Mouse (Mus musculus): ENCODE data around the gene Trp53i11.
A peak's percentile ranks its signal among the peaks of the same experiment; 100 is the strongest.

Gene Trp53i11

DNA sequence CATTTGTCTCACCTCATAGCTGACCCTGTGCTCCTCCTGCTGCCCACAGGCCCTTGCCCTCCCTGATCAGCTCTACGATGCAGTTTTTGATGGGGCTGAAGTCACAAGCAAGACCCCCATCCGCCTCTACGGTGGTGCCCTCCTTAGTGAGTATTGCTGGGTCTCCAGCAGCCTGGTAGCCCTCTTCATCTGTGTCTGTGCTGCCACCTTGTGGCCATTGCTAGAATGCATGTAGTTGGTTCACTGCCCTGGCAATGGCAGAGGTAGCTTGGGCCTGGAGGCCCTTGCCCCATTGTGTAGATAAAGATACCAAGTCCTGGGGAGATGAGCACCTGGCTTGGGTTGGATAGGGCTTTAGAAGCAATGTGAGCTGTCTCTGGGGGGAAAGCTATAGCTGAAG, 11.5 kb downstream of the Trp53i11 start:
- DNase-seq (ENCODE audit: low spot score in 2 of 2) = peak; percentile 69 to 77

DNA sequence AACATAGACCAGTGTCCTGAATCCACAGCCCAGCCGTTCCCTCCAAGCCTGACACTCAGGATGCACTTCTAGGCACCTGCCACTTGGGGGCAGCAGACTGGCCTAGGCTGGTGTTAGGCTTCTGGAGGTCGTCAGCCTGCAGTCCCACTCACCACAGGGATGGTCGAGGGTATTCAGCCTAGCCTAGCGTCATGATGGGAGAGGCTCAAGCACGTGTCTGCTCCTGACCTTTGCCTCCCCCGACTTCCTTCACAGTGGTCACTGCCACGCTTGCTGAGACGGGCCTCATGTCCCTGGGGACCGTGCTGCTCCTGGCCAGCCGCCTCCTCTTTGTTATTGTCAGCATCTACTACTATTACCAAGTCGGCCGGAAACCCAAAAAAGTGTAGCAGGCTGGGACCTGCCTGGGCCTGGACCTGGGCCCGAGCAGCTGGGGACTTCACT, 12.2 kb downstream of the Trp53i11 start:
- DNase-seq (ENCODE audit: low spot score in 2 of 2) = no peak

DNA sequence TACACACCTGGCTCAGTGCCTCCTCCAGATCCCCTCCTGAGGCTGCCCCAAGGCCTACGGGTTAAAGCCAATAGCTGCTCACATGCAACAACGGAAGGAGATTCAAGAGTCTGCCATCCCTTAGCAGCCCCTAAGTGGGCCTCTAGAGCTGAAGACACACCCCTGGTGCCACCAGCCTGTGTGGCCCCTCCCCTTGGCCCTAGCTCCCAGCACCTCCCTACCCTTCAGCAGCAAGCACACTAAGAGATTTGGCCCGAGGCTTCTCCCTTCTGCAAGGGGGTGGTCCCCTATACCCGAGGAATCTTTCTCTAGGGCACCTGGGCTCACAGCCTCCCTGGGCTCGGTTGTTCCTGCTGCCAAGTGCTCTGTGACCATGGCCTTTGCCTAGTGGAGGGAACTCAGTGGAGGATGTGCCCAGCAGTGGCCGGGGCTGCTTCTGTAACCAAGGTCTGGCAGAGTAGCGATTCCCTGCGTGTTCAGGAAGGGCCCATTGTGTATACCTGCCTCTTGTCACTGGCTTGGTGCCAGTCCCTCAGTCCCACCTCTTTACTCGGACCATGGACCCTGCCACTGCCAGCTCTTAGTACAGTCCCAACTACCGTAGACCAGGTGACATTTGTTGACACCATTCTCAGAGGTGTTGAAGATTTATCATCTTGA, 13.5 kb downstream of the Trp53i11 start:
- DNase-seq (ENCODE audit: low spot score in 2 of 2) = no peak

DNA sequence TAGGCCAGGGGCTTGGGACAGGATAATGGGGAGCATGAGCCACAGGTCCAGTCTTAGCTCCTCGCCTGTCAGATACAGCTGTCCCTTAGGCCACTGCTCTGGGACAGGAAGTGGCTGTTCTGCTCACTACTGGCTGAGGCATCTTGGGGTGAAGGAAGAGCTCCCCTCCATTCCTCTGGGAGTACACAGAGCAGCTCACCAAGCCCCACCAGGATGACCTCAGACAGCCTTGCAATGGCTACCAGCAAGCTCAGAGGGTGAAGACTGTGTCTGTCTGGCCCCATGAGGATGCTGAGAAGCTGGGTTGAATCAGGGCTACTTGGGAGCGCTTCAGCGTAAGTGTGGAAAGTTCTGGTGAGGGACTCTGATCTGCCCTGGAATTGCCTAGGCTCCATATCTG, 14.6 kb downstream of the Trp53i11 start:
- DNase-seq (ENCODE audit: low spot score in 2 of 2) = no peak

DNA sequence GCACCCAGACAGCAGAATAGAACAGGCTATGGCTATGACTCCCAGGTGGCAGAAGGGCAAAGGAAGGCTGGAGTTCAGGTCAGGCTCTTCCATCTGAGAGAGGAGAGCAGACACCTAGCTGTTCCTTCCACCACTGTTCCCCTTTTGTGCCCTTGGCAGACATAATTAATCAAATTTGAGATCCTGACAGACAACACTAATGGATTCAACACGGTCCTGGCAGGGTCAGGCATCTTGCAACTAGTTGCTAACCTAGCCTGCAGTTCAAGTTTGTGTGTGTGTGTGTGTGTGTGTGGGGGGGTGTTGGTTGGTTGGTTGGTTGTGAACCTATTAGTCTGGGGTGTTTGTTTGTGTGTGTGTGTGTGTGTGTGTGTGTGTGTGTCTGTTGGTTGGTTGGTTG, 15.4 kb downstream of the Trp53i11 start:
- DNase-seq (ENCODE audit: low spot score in 2 of 2) = no peak

DNA sequence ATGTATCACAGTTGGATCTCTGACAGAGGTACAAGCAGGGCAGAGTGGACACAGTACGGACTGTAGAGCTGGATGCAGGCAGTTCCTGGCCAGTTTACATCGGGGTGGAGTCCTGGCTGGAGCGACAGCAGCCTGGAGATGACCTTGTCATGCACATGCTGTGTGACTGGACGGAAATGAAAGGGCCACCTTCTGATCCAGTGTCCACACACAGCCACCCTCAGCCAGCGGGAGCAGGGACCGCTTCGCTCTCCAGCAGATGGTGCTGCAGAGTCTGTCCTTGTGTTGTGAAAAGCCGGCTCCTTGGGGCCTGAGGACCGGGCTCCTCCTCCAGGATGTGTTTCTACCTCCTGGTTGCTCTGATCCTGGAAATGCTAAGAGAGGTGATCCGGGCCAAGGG, 16.3 kb downstream of the Trp53i11 start:
- peak in 1 of 2 experiments; percentile 38 for DNase-seq (ENCODE audit: low spot score in 2 of 2)

DNA sequence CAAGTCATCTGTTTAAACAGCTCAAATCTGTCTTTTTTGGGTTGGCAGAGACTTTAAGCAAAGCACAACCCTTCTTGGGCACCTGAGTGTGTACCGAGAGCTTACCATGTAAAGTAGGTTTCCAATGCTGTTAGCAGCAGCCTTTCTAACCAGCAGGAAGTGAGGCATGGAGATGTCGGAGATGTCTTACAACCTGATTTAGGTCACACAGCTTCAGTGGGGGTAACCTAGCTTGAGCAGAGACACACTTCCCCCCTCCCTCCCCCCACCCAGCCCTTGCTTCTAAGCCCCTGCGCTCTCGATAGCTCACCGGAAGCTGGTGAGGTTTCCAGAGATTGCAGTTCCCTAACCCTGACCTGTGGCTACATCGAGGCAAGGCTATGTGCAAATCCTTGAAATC, 17.2 kb downstream of the Trp53i11 start:
- DNase-seq (ENCODE audit: low spot score in 2 of 2) = no peak

DNA sequence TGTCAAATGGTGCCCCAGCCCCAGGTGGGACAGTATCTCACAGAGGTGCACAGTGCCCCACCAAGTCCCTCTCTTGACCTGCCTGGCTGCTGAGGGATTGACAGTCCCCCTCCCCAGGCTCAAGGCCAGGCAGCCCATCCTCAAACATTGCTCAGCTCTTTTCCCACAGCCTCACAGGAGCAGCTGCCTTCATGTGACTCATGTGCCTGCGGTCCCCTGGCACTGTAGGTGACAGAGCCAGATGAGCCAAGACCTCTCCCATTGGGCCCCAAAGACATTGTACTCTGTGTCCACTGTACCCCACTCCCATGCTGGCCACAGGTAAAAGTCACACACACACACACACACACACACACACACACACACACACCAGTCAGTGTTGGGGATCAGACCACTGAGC, 18.8 kb downstream of the Trp53i11 start:
- no peak for DNase-seq (ENCODE audit: low spot score in 2 of 2)

DNA sequence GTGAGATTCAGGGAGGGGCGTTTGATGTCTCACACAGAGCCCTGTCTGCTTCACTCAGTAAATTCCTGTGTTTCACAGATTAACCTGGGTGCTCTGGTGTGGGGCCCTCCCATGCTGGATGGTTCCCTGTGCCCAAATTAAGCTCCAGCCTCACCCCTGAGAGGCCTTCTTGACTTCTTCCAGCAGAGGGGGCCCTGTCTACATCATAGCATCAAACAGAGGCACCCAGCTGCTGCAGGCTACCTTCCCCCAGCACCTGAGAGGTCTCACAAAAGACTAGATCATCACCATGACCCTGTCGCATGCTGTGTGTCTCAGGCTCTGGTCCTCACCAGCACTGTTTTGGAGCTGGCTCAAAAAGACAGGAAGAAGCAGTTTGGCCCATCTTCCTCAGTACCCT, 25.0 kb downstream of the Trp53i11 start:
- no peak for DNase-seq (ENCODE audit: low spot score in 2 of 2)

DNA sequence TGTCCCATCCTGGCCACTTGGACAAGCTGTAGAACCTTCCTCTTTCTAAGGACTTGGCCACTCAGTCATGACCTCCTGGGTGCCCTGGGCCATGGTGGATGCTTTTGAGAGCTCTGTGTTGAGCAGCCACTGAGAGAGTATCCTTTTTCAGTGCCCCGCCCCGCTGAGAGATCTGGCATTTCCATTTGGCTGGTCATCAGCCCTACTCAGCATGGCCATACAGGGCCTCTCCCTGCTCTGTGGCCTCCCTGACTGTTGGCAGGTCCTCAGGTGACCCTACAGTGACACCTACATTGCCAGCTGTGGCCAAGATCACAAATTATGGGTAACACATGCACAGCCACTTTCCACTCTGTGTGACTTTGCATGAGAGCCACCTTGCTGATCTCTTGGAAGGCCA, 25.5 kb downstream of the Trp53i11 start:
- no peak for DNase-seq (ENCODE audit: low spot score in 2 of 2)

DNA sequence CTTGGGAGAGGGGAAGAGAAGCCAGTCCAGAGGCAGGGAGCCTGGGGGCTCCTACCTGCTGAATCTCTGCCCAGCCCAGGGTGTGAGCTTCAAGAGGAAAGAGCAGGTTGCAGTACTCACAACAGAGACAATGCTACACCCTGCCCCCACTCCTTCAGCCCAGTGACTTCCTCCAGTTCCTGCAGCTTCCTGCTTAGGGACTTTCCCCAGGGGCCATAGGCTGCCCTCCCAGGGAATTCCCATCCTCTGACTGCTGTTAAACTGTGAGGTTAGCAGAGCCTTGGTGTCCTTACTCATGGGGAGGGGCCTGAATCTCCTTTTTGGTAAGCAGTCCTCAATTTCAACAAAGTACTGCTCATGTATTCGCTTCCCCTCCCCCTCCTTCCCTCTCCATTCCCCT, 26.8 kb downstream of the Trp53i11 start:
- DNase-seq (ENCODE audit: low spot score in 2 of 2) = no peak

DNA sequence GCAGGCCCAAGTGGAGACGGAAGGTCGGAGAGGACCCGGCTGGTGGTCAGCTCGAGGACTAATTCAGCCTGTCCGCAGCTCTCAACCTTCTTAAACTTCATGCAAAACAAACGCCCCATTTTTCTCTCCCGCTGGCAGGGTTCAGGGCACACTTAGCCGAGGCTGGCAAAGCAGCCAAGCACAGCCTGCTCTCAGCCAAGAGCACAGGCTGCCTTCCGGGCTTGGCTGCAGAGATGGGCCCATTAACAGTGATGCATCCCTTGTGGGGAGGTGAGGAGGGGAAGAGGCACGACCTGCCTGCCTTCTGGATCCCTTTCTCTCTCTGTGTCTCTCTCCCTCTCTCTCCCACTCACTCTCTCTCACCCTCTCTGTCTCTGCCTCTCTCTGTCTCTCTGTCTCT, 28.4 kb downstream of the Trp53i11 start:
- DNase-seq (ENCODE audit: low spot score in 2 of 2) = no peak

DNA sequence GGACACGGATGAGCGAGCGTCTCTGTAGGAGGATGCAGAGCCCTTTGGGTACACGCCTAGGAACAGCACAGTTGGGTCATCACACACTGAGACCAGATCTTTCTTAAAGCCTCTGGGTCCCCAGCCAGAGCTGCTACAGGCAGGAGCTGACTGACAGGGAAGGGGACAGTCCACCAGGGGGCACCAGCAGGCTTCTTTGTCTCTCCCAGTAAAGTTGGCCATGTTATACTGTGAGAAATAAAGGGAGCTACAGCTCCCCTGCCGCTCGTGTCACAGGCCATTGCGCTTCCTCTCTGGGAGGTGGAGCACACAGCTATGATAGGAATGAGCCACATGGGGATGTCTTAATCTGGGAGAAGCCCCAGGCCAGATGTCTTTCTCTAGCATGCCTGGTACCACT, 29.7 kb downstream of the Trp53i11 start:
- peak; percentile 76 to 78 for DNase-seq (ENCODE audit: low spot score in 2 of 2)

DNA sequence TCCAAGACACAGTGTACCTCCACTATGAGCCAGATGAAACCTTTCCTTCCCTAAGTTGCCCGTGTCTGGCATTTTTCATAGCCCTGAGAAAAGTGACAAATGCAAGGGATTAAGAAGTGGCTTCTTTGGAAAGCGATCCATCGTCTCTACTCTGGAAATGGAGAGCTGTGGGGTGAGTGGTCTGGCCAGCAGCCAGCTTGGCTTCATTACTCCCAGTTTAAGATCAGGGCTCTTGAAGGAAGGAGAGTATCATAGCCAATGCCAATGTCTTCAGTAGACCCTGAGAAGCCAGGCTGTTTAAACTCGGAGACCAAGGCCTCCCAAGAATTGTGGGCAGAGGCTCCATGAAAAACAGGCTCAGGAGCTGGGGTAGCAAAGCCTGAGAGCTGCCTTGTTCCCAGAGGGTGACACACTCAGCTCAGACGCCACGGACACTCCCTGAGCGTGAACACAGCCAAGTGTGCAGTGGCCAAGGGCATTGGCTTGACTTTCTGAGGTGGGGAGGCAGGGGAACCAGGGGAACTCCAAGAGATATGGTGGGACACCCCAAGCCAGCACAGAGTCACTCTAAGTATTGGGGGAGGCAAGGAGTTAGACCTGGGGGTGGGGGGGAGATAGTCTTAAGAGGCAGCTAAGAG, 31.1 kb downstream of the Trp53i11 start:
- DNase-seq (ENCODE audit: low spot score in 2 of 2) = no peak

DNA sequence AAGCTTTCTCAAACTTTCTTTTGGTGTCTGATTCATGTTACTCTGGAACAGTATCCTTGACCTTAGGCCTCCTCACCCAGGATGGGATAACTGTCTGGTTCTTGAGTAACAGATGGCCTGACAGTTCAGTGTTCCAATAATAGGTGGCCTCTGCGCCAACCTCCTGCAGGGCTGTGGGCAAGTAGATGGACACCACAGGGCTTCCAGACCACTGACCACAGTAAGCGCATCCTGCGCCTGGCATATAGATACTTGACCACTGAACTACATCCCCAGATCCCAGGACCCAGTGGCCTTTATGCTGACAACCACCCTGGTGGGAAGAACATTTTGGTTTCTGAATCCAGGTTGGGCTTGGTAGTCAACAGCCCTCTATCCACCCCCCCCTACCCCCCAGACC, 32.2 kb downstream of the Trp53i11 start:
- DNase-seq (ENCODE audit: low spot score in 2 of 2) = no peak

DNA sequence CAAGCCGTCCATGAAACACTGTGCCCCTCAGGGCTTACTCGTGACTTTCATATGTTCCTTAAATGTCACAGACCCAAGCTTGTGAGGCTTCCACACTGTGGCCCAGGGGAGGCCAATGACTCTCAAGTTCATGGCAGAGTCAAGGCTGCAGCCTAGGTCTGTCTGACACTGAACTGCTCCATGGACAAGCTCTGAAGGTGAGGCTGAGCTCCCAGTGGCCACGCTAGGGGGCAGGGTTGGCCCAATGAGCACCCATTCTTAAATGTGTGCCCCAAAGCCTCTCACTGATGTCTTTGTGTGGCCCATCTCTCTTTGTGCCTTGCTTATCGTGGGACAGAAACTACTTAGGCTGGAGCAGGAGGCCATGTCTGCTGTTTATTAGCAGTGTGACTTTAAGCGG, 33.1 kb downstream of the Trp53i11 start:
- no peak for DNase-seq (ENCODE audit: low spot score in 2 of 2)

DNA sequence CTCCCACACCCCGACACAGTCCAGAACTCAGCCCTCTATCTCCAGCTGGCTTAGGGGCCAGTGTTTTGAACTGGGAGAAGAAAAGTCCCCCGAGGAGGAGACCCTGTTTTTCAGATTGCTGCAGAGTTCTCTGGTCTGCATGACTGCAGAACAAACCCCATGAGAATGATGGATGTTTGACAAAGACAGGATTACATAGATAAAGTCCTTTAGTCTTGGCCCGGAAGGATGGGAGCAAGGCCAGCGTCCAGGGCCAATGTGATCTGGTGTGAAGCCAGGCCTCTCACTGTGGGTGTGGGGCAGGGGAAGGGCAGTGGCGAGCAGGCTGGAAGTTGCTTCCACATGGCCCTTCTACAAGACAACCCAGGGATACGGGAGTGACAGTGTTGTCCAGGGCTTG, 36.1 kb downstream of the Trp53i11 start:
- DNase-seq (ENCODE audit: low spot score in 2 of 2) = no peak

DNA sequence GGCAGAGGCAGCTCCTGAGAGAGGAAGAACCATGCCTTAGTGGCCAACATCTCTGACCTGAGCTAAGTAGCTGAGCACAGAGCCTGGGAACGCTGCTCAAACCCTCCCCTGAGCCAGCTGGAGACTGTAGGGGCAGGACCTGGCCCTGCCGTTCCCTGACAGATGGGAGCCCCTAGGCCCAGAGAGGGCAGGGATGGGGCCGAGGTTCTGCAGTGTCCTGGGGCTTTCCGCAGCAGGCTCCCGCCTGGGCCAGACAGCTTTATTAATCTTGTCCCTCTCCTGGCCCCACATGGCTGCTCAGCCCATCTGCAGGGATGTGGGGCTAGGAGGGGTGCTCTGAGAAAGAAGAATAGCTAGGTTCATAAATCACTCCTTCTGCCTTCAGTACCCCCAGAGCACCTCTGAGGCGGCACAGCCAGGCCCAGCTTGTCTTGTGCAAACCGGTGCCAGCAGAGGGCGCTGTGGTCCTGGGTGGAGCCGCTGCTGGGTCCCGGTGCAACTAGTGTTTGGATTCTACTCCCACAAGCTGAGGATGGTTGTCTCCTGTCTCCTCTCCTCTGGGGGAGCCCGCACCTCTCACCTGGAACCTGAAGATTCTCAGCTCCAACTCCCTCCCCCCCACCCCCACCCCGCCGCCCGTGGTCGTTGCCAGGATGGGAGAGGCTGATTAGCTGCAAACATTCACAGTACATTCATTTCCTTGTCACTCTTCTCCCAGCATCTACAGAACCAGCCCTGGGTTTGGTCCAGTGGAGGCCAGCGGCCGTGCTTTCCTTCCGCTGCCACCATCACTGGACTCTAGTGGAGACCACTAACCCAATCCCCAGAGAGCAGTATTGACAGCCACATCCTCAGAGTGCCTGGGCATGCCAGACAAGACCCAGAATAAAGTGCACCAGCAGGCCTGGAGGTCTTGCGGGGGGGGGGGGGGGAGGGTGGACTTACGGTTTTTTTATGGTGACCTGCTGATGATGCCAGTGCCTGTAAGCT, 39.6 kb downstream of the Trp53i11 start:
- peak in 1 of 2 experiments; percentile 52 for DNase-seq (ENCODE audit: low spot score in 2 of 2)

DNA sequence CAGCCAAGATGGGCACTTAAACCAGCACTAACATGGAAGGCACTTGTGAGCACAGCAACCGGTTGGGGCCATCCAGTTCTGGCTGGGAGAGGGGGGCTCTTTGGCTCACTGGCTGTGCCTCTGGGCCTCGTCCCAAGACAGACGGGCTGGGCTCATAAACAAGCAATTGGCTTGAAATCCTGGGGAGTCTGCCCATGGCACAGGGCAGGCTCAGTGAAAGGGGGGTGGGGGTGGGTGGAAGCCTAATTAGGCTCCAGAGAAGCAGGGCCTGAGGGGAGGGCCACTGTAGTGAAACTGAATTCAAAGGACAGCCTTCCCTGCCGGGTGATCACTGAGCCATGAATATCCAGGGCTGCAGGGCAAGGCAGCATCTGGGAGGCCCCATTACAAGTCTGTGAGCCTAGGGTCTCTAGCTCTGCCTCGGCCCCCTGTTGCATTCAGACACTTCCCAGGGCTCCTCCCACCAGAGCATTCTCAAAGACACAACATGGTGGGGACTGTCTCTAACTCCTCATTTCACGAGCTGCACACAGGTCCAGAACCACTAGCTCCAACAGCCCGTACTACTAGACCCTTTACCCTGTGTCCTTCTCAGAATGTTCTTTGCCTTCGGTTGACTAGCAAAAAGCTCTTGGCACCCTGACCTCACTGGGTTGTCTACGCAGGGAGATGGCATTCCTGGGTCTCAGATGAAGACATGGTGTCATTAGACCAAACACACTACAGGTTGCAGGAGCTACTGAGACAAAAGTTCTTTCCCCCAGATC, 40.5 kb downstream of the Trp53i11 start:
- no peak for DNase-seq (ENCODE audit: low spot score in 2 of 2)

DNA sequence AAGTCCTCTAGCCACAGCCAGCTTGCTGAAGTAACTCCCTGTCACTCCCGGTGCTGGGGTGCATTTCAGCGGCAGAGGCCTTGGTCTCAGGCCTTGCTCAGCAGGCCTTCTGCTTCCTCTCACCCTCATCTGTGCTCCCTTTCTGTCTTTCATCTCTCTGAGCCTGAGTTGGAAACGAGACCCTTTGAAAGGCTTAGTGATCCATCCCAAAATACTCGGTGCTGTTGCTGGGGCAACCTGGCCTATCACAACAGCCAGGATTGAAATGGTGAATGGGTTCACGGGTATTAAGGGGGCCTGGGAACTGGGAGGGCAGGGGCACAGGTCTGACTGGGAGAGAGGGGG, 41.1 kb downstream of the Trp53i11 start:
- no peak for DNase-seq (ENCODE audit: low spot score in 2 of 2)

DNA sequence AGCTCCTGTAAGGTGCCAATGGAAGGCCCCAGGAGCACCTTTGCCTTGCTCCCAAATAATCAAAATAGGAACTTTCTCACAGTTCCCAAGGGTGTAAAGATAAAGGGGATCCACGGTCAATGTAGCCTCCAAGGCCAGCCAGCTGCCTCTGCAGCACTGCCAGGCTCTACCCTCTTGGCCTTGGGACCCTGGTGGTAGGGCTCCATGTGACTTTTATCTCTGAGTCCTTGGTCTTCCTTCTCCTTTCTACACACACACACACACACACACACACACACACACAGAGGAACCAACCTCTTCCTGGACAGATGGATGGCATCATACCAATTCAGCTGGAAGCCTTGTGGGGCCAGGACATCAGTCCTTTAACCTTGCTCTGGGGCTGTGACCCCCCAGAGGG, 44.8 kb downstream of the Trp53i11 start:
- no peak for DNase-seq (ENCODE audit: low spot score in 2 of 2)

DNA sequence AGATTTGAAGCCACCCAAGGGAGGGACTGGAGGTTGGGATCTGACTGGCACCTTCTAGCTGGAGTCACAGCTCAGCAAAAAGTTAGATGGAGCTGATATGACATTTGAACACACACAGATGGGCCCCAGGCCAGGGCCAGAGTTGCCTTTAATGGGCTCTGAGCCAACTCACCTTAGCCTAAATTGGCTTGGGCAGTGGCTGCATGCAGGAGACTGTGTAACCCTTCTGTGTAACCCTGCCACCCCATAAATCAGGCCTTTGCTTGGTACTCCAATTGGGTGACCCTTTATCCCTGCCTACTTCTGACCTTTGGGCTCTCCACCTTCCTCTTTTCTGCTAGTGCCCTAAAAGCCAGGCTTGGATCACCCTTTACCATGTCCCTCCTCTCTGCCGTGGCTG, 49.7 kb downstream of the Trp53i11 start:
- DNase-seq (ENCODE audit: low spot score in 2 of 2) = no peak
